Mouse (Mus musculus) CH12.LX (cell line): ENCODE measurements around the gene Rbfox1.

ENCODE experiments used
- ELF1 ChIP-seq: IDR thresholded peaks from 2 replicates; pipeline ENCODE4 v1.6.1; 2014; ENCODE audit warnings: low read depth, mild to moderate bottlenecking, inconsistent platforms, low read length, improper control_type of control experiment
- HCFC1 ChIP-seq: IDR thresholded peaks from 2 replicates; pipeline ENCODE4 v1.6.1; 2012; ENCODE audit warnings: low read depth, mild to moderate bottlenecking, inconsistent platforms, low read length, improper control_type of control experiment

- TF ChIP-seq ELF1: no peak
- TF ChIP-seq HCFC1: no peak
These were observed 262.8 kb downstream of the Rbfox1 start for GRCm38 (mm10) chr16:6147957-6148356.
